Mouse (Mus musculus): ENCODE data around the gene Nkpd1. TPM values are rescaled to one million over a fixed set of nuclear protein-coding genes. Genes with fewer than 3 reads are reported as not detected.
A peak's percentile ranks its signal among the peaks of the same experiment; 100 is the strongest.

Nkpd1 gene
- total RNA-seq, 1 experiment from 2014 or later, result 0.27 TPM

DNA sequence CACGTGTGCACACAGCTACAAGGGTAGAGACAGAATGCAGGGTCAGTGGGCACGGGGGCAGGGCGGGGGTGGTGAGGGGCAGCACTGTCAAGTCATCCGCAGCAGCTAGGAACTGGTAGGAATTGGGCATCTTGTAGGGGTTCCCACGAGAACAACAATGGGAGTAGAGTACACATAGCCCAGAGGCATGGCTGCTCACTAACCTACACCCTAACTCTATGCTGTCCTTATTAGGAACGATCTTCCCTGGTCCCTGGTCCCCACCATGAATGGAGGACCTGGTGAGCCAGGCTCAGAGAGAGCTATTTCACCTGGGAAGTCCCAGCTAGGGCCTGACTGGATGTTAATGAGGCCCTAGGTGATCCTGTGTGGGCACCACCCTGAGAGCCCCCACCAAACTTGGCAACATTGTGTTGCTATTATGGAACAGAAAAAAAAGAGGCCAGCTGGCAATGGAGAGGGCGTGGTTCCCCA, 24.1 kb downstream of the Nkpd1 start:
- no peak for ATAC-seq (replicated peaks; ENCODE audit: low read depth, poor library complexity, severe bottlenecking)

- ATAC-seq (replicated peaks; ENCODE audit: low read depth, poor library complexity, severe bottlenecking), result 0 out of 2 replicates have a peak, but pooled peaks have one; percentile 27
Observed at GRCm38 (mm10) chr7:19542155-19542691, 24.6 kb downstream of the Nkpd1 start.

- peak; percentile 67 for ATAC-seq (replicated peaks; ENCODE audit: low read depth, poor library complexity, severe bottlenecking)
Observed at GRCm38 (mm10) chr7:19543584-19543983, 25.9 kb downstream of the Nkpd1 start.

GRCm38 (mm10) chr7:19546007-19546406, 28.4 kb downstream of the Nkpd1 start:
- ATAC-seq (replicated peaks; ENCODE audit: low read depth, poor library complexity, severe bottlenecking), result no peak

DNA sequence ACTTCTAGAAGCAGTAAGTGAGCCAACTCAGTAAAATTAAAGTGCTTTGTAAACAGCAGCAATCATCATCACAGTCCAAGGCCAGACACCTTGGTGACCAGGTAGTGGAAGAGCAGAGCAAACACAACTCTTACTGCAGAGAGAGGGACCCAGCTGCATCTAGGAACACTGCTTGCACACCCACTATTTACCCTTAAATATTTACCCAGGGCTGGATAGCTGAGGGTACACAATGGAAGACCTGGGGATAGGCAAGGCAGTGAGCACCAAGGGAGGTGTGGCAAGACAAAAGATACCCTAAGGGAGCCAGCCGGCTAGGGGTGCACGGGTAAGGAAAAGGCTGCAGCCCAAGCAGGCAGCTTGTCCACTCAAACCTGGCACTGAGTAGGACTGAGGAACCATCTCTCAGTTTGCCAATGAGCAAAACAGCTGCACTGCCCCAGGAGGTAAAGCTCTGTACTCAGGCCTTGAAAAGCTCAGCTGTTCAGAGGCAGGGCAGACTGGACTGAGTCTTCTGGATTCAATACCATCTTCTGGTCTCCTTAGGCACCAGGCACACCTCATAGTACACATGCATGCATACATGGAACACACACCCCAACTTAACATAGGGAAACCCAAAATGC, 29.8 kb downstream of the Nkpd1 start:
- no peak for ATAC-seq (replicated peaks; ENCODE audit: low read depth, poor library complexity, severe bottlenecking)

DNA sequence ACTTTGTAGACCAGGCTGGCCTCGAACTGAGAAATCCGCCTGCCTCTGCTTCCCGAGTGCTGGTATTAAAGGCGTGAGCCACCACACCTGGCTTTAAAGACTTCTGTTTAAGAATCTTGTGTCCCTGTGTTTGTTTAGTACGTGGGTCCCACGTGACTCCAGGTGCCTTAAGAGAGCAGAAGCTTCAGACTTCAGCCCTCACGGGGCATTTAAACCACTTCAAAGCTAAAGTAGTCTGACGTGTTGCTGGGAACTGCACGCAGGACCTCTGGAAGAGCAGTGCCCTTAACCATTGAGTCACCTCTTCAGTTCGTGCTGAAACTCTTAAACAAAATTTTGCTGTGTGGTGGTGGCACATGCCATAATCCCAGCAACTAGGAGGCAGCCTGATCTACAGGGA, 31.8 kb downstream of the Nkpd1 start:
- ATAC-seq (replicated peaks; ENCODE audit: low read depth, poor library complexity, severe bottlenecking), result no peak

DNA sequence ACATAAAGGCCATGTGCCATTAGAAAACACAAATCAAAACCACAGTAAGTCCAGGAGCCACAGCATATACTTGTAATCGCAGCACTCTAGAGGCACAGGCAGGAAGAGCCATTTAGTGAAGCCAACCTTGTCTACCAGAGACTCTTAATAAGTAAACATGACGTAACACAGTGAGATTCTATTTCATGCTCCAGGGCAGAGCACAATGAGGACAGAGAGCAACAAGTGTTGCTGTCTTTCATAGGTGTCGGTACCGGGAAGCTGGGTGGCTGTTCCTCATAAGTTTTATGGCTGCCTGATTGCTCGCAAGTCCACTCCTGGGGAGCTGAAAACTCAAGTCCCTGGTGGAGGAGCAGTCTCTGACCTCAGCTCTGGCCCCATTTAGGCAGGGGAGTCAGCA, 34.0 kb downstream of the Nkpd1 start:
- ATAC-seq (replicated peaks; ENCODE audit: low read depth, poor library complexity, severe bottlenecking), result no peak

GRCm38 (mm10) chr7:19552443-19552842, 34.8 kb downstream of the Nkpd1 start:
- ATAC-seq (replicated peaks; ENCODE audit: low read depth, poor library complexity, severe bottlenecking), result peak; percentile 60

DNA sequence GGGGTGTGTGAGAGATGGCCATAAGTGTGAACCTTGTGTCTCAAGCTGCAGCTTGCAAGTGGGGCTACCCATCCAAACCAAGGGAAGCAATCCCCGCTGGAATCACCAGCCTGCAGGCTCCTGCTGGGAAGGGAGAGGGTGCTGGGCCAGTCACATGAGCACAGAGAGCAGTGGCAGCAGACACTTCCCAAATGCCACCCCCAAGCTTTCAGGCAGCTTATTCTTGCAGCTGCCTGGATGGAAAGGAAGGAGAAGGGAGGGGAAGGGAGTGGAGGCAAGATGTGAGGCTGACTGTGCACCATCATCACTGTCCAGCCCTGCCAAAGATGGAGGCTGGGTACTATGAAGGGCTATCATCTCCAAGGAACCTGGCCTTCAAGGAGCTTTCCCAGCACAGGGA, 36.5 kb downstream of the Nkpd1 start:
- no peak for ATAC-seq (replicated peaks; ENCODE audit: low read depth, poor library complexity, severe bottlenecking)

DNA sequence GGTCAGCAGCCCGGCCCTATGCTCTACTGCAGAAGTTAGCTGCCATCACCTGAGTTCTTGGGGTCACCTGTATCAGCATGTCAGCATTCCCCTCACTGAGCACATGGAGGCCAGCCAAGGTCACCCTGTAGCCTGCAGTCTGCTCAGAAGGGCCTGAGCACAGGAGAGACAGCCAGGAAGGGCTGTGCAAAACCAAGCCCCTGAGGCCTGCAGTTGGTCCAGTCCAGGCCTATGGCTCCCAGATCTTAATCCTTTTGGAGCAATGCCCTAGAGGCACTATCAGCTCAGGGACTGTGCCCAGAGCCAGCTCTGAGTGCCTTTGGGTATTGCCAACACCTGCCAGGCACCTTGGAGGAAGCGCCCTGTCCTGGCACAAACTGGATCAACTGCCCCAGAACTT, 39.4 kb downstream of the Nkpd1 start:
- ATAC-seq (replicated peaks; ENCODE audit: low read depth, poor library complexity, severe bottlenecking), result no peak

DNA sequence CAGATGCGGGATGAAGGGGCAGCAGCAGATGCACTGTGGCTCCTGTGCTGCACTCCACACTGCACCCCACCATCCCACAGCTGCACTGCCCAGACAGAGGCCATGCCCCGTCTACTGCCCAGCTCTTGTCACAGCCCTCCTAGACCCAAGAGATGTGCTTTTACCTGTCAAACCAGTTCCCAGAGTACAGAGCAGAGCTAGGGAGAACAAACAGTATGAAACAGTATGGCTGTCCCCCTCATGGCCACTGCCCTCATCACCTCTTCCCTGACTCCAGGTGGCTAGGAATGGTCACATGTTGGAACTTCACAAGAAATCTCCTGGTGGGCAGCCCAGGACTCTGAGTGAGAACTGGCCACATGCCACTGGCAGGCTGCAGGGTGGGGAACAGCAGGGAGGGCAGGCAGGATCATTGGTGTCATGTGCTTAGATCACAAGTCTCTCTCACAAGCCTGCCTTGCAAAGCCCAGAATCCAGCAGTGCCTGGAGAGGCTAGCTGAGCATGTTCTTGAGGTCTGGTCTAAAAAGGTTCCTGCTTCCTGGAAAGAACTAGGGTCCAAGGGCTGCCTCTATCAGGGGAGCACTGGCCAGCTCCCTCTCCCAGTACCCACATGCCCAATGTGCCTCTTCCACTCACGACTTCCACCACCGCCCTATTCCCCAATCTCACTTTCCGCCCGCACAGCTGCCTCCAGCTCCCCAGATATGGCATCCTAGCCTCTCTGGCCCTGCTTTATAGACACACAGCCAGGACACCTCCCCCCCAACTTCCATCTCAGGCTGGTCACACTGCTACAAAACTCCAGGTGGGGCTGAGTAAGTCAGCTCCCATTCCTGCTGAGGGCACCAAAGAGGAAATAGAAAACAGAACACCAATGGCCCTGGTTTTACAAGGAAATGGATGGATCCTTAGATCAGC, 40.6 kb downstream of the Nkpd1 start:
- no peak for ATAC-seq (replicated peaks; ENCODE audit: low read depth, poor library complexity, severe bottlenecking)

DNA sequence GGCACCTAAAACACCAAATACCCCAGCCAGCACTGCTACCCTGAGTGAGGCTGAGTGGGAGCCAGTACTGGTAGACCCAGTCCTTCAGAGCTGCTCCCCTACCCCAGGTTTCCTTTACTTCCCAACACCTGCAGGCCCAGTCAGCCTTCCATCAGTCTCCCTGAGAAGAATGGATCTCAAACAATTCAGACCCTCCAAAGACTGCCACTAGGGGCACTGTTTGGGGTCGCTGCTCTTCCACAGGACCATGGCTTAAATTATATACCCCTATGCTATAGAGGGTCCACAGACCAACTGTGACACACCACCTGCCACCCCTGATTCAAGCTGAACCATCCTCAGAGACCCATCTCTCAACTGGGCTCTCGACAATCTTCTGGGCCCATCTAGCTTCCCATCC, 41.3 kb downstream of the Nkpd1 start:
- ATAC-seq (replicated peaks; ENCODE audit: low read depth, poor library complexity, severe bottlenecking), result no peak

- no peak for ATAC-seq (replicated peaks; ENCODE audit: low read depth, poor library complexity, severe bottlenecking)
Observed at GRCm38 (mm10) chr7:19560491-19561260, 43.0 kb downstream of the Nkpd1 start.

- ATAC-seq (replicated peaks; ENCODE audit: low read depth, poor library complexity, severe bottlenecking), result no peak
Observed at GRCm38 (mm10) chr7:19561431-19561764, 43.8 kb downstream of the Nkpd1 start.

DNA sequence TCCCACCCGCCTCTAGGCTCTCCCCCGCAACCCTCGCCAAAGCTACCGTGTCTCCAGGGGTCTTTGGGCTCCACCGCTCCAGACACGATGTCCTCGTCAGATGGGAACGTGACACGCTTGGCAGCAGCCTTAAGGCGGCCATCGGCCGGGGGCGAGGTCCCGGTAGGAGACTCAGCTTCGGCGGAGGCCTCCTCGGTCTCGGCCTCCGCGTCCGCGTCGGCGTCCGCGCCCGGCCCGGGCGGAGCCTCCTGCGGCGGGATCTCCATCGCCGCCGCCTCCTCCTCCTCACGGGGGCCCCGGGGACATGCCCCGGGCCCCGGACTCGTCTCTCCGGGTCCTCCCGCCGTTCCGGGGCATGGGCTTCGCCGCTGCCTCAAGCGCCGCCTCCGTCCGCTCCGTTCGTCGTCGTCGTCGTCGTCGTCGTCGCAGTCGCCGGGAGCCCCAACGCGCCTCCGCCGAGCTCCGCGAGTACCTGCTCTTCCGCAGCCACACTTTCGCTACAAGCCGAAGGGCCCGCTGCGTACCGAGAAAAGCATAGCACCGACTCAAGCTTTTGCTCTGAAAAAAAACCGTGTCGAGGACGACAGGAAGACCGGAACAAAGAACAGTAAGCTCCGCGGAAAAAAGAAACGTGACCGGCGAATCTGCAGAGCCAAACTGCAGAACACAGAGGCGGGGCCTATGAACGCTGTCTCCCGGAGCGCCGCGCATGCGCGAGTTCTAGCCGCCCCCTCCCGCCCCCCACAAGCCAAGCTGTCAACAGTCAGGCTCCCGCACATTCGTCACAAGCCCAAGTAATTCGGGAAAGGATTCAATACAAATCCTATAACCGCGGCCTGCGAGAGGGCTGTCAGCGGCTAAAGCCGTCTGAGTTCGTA, 44.4 kb downstream of the Nkpd1 start:
- peak; percentile 76 for ATAC-seq (replicated peaks; ENCODE audit: low read depth, poor library complexity, severe bottlenecking)

GRCm38 (mm10) chr7:19562643-19563410, 45.2 kb downstream of the Nkpd1 start, which contains the start of gene Ppp1r37:
Gene Ppp1r37 (minus strand): TSS chr7:19563076.
- ATAC-seq (replicated peaks; ENCODE audit: low read depth, poor library complexity, severe bottlenecking), result no peak

DNA sequence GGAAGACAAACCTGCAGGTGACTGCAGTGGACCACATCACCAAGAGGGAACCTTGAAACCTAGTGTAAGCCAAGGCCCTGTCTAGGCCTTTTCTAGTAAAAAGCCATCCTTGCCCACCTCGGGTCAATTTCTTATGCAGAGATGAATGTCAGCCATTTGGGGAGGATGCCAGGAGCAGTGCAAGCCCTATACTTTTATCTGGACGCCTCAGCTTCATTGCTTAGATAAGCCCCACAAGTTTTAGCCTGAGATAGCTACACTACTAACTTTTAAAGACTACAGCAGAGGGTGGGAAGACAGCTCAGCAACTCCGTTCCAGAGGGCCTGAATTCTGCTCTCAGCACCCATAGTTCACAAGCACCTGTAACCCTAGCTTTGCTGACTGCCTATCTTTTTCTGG, 46.2 kb downstream of the Nkpd1 start:
- ATAC-seq (replicated peaks; ENCODE audit: low read depth, poor library complexity, severe bottlenecking), result peak; percentile 22; the same call in 1 of the 2 replicates

DNA sequence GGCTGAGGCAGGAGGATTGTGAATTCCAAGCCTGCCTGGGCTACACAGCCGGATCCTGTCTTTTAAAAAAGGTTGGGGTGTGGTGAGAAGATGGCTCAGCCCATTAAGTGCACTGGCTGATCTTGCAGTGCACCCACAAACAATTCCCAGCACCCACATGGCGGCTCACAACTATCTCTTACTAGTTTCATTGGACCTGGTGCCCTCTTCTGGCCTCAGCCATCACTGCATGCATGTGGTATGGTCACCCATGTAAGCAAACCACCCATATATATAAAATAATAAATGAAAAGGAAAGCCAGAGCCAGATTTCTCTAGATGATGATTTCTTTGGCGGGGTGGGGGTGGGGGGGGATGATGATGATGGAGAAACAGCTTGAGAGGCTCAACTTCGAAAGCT, 46.8 kb downstream of the Nkpd1 start:
- no peak for ATAC-seq (replicated peaks; ENCODE audit: low read depth, poor library complexity, severe bottlenecking)

DNA sequence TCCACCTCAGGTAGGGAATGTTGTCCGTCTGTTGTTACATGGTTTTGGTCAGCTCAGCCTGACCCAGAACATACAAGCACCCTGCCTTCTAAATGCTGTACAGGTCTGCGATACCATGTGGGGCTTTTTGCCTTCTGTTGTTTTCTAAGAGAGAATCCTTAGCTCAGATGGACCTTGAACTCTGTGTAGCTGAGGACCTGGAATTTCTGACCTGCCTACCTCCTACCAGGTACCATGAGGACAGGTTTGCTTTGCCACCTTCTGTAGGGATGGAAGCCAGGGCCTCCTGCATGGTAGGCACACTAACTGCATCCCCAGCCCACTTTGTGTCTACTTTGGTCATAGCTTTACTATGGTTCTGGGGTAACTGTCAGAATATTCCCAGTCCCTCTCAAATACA, 48.2 kb downstream of the Nkpd1 start:
- no peak for ATAC-seq (replicated peaks; ENCODE audit: low read depth, poor library complexity, severe bottlenecking)

Measured in common myeloid progenitor, adult 5-6 weeks (primary cell).